Mouse (Mus musculus) fat pad, adult 2 months (tissue): ENCODE results near the gene Crybg2.

ENCODE experiments used
- DNase-seq: peaks from one replicate; pipeline ENCODE4 v3.0.0-alpha.2; 2011; ENCODE audit warnings: low read depth, low spot score; ENCODE audit errors: extremely low read depth

The Crybg2 gene

GRCm38 (mm10) chr4:134058166-134058715, 2.4 kb upstream of the Crybg2 start:
- DNase-seq: no peak

- no peak for DNase-seq
Measured at GRCm38 (mm10) chr4:134058908-134059307, 1.7 kb upstream of the Crybg2 start.

- peak; percentile 97 for DNase-seq
Measured at GRCm38 (mm10) chr4:134061166-134061830, 683 bp downstream of the Crybg2 start.

- DNase-seq: peak; percentile 68
Measured at GRCm38 (mm10) chr4:134061944-134062446, 1.4 kb downstream of the Crybg2 start.

GRCm38 (mm10) chr4:134062561-134062960, 1.9 kb downstream of the Crybg2 start:
- DNase-seq: no peak

- DNase-seq: no peak
Measured at GRCm38 (mm10) chr4:134065431-134066004, 4.9 kb downstream of the Crybg2 start.

- no peak for DNase-seq
Measured at GRCm38 (mm10) chr4:134067383-134067782, 6.8 kb downstream of the Crybg2 start.

GRCm38 (mm10) chr4:134067833-134068544, 7.4 kb downstream of the Crybg2 start:
- DNase-seq: no peak

- no peak for DNase-seq
Measured at GRCm38 (mm10) chr4:134068793-134069580, 8.4 kb downstream of the Crybg2 start.

GRCm38 (mm10) chr4:134078694-134079093, 18.1 kb downstream of the Crybg2 start:
- DNase-seq: peak; percentile 37

- DNase-seq: no peak
Measured at GRCm38 (mm10) chr4:134080674-134081073, 20.1 kb downstream of the Crybg2 start.

GRCm38 (mm10) chr4:134081730-134082386, 21.2 kb downstream of the Crybg2 start:
- peak; percentile 64 for DNase-seq

- DNase-seq: no peak
Measured at GRCm38 (mm10) chr4:134082460-134082859, 21.8 kb downstream of the Crybg2 start.

- DNase-seq: no peak
Measured at GRCm38 (mm10) chr4:134084999-134085398, 24.4 kb downstream of the Crybg2 start.

GRCm38 (mm10) chr4:134087412-134087811, 26.8 kb downstream of the Crybg2 start:
- no peak for DNase-seq

- DNase-seq: no peak
Measured at GRCm38 (mm10) chr4:134089029-134089428, 28.4 kb downstream of the Crybg2 start.

GRCm38 (mm10) chr4:134090521-134091224, 30.1 kb downstream of the Crybg2 start:
- no peak for DNase-seq

GRCm38 (mm10) chr4:134091225-134091529, 30.6 kb downstream of the Crybg2 start:
- no peak for DNase-seq

- no peak for DNase-seq
Measured at GRCm38 (mm10) chr4:134092382-134093288, 32.0 kb downstream of the Crybg2 start.
